Mouse (Mus musculus): ENCODE measurements around the gene Apba1. TPM values are rescaled to one million over a fixed set of nuclear protein-coding genes. Genes with fewer than 3 reads are reported as not detected.

Apba1 gene
- polyA plus RNA-seq, 1 experiment from 2014 or later, result 0.79 TPM

GRCm38 (mm10) chr19:23972881-23973649, 214.4 kb downstream of the Apba1 start:
- no peak overlapping the region for H3K4me2 ChIP-seq (replicated peaks; ENCODE audit: low read depth, low read length)

DNA sequence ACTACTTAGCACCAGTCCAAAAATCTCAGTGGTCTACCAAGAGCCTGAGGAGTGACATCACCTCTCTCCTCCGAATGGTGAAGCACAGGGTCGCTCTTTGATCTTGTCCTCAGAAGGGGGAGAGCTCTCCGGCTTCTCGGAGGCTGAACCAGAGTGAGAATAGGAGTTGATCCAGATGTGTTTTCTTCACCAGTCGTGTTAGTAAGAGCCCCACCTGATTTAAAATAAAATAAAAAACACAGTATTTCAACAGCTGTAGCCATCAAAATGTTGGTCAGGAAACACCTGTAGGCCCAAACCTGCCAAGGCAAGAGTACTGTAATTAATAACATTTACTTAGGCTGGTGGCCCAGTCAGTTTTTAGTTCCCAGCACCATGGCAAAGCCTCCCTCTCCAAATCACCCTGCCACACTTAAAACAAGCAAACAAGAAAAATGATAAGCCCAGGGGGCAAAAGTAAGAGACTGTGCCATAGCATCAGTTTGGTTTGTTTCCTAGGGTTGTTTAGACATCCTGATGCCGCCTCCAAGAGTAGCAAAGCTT, 219.3 kb downstream of the Apba1 start:
- no peak overlapping the region for H3K4me2 ChIP-seq (replicated peaks; ENCODE audit: low read depth, low read length)
- no peak overlapping the region for H3K9ac ChIP-seq (ENCODE audit: low read depth, low read length)
- H3K9me3 ChIP-seq (ENCODE audit: control insufficient read depth, low read length), result no peaks in the 10 kb centered on the region
- no peak overlapping the region for H3K27ac ChIP-seq (ENCODE audit: low read depth, low read length)
- no peaks in the 10 kb centered on the region for H3K27me3 ChIP-seq (ENCODE audit: control insufficient read depth, insufficient read depth, low read length)
- no peak for ATAC-seq (ENCODE audit: low FRiP score, low TSS enrichment)
- H3K4me1 ChIP-seq (ENCODE audit: control insufficient read depth, insufficient read depth, low read length), result peaks cover 5% of the 10 kb centered on the region
- no peaks in the 10 kb centered on the region for H3K36me3 ChIP-seq (ENCODE audit: control insufficient read depth, insufficient read depth, low read length)
- WGBS, result 53% methylated on average over 6 of the region's 6 CpGs
- no peak overlapping the region for H3K4me3 ChIP-seq (ENCODE audit: low read length)

More at GRCm38 (mm10) chr19:23972881-23973649, 214.4 kb downstream of the Apba1 start:
- Histone ChIP-seq H3K9ac (ENCODE audit: low read depth, low read length) (no peak overlapping the region), H3K4me3 (ENCODE audit: low read length) (no peak overlapping the region), H3K27ac (ENCODE audit: low read depth, low read length) (no peak overlapping the region), H3K27me3 (ENCODE audit: control insufficient read depth, insufficient read depth, low read length) (no peaks in the 10 kb centered on the region), H3K9me3 (ENCODE audit: control insufficient read depth, low read length) (no peaks in the 10 kb centered on the region), H3K4me1 (ENCODE audit: control insufficient read depth, insufficient read depth, low read length) (peaks cover 9% of the 10 kb centered on the region), H3K36me3 (ENCODE audit: control insufficient read depth, insufficient read depth, low read length) (no peaks in the 10 kb centered on the region)
- peak; percentile 68 for ATAC-seq (ENCODE audit: low FRiP score, low TSS enrichment)
- WGBS, result 57% methylated on average over 16 of the region's 16 CpGs

DNA sequence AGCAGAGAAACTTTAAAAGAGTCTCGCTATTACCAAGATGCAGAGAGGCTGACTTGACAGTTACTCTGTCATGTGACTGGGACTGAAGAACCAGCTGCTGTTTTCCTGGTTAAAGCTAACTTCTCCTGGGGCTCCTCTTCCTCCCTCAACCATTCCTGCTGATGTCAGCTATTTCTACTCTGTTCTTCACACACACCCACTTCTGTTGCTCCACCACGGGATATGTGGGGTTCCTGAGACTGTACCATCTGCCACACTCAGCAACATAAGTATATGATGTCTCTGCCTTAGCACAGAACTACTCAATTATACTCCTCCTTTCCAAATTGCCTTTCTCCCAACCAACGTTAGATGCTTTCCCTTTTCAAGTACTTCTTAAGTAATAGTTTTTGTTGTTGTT, 221.9 kb downstream of the Apba1 start:
- no peak overlapping the region for H3K27ac ChIP-seq (ENCODE audit: low read depth, low read length)
- H3K9me3 ChIP-seq (ENCODE audit: control insufficient read depth, low read length), result no peaks in the 10 kb centered on the region
- no peak overlapping the region for H3K4me2 ChIP-seq (replicated peaks; ENCODE audit: low read depth, low read length)
- no peaks in the 10 kb centered on the region for H3K36me3 ChIP-seq (ENCODE audit: control insufficient read depth, insufficient read depth, low read length)
- WGBS, result 66% methylated on average over 3 of the region's 3 CpGs
- ATAC-seq (ENCODE audit: low FRiP score, low TSS enrichment), result no peak
- H3K4me1 ChIP-seq (ENCODE audit: control insufficient read depth, insufficient read depth, low read length), result no peaks in the 10 kb centered on the region
- no peaks in the 10 kb centered on the region for H3K27me3 ChIP-seq (ENCODE audit: control insufficient read depth, insufficient read depth, low read length)
- no peak overlapping the region for H3K9ac ChIP-seq (ENCODE audit: low read depth, low read length)
- no peak overlapping the region for H3K4me3 ChIP-seq (ENCODE audit: low read length)

DNA sequence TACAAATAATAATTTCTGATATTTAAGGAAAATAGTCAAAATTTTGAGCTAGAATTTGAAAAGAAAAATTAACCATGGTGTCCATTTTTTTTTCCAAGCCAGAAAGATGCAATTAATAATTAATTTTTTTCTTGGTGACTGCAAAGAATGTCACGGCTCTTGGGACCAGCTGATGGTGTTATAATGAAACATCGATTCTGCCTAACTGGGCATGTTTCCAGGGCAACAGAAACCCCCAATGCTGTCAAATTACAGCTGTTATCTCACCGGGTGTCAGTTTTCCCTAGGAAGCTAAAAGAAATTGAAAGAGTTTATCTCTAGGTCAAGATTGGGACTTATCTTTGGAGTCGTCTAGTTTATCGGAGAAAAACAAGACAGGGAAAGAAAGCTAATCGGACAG, 225.5 kb downstream of the Apba1 start:
- Histone ChIP-seq H3K4me3 (ENCODE audit: low read length) (no peak overlapping the region), H3K27ac (ENCODE audit: low read depth, low read length) (no peak overlapping the region), H3K4me2 (replicated peaks; ENCODE audit: low read depth, low read length) (no peak overlapping the region), H3K9ac (ENCODE audit: low read depth, low read length) (no peak overlapping the region), H3K27me3 (ENCODE audit: control insufficient read depth, insufficient read depth, low read length) (no peaks in the 10 kb centered on the region), H3K36me3 (ENCODE audit: control insufficient read depth, insufficient read depth, low read length) (no peaks in the 10 kb centered on the region), H3K4me1 (ENCODE audit: control insufficient read depth, insufficient read depth, low read length) (no peaks in the 10 kb centered on the region), H3K9me3 (ENCODE audit: control insufficient read depth, low read length) (no peaks in the 10 kb centered on the region)
- 69% methylated on average over 6 of the region's 6 CpGs for WGBS
- no peak for ATAC-seq (ENCODE audit: low FRiP score, low TSS enrichment)

DNA sequence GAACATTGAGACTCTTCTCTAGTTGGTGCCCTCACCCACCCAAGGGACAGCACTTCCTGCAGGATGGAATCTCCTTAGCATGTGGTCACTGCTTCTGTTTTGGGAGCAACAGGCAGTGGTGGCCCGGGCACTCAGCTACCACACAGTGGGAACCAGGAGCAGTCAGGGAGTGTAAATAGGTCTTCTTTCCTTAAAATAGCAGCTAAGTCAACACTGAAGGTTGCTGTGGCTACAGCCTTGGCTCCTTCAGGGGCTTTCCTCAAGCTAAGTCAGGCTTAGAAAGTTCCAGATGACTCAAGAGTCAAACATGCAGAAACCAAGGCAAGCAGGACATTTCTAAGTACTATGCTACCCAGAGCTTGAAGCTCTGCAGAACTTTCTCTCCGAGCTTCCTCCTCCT, 228.6 kb downstream of the Apba1 start:
- Histone ChIP-seq H3K4me2 (replicated peaks; ENCODE audit: low read depth, low read length) (no peak overlapping the region), H3K4me1 (ENCODE audit: control insufficient read depth, insufficient read depth, low read length) (no peaks in the 10 kb centered on the region), H3K27ac (ENCODE audit: low read depth, low read length) (no peak overlapping the region), H3K9me3 (ENCODE audit: control insufficient read depth, low read length) (no peaks in the 10 kb centered on the region), H3K36me3 (ENCODE audit: control insufficient read depth, insufficient read depth, low read length) (no peaks in the 10 kb centered on the region), H3K4me3 (ENCODE audit: low read length) (no peak overlapping the region), H3K9ac (ENCODE audit: low read depth, low read length) (no peak overlapping the region), H3K27me3 (ENCODE audit: control insufficient read depth, insufficient read depth, low read length) (no peaks in the 10 kb centered on the region)
- 58% methylated on average over 2 of the region's 2 CpGs for WGBS
- no peak for ATAC-seq (ENCODE audit: low FRiP score, low TSS enrichment)

DNA sequence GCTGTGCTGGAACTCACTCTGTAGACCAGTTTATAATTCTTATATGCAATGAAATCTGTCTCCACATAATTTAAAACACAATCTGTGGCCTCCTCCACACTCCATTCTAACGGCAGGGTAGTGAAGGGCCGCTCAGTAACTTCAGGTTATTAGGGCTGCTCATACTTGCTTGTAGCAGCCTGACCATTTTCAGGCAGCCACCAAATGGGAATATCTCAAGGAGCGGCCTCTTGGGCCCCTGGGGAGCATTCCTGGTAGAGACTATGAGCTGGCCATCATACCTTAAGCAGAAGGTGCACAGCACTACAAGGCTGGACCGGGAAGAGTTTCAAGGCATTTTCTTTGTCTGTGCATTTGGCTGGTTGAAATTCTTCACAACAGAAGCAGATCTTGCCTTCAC, 229.5 kb downstream of the Apba1 start:
- Histone ChIP-seq H3K9me3 (ENCODE audit: control insufficient read depth, low read length) (no peaks in the 10 kb centered on the region), H3K4me3 (ENCODE audit: low read length) (no peak overlapping the region), H3K4me2 (replicated peaks; ENCODE audit: low read depth, low read length) (no peak overlapping the region), H3K36me3 (ENCODE audit: control insufficient read depth, insufficient read depth, low read length) (no peaks in the 10 kb centered on the region), H3K27me3 (ENCODE audit: control insufficient read depth, insufficient read depth, low read length) (no peaks in the 10 kb centered on the region), H3K27ac (ENCODE audit: low read depth, low read length) (no peak overlapping the region), H3K4me1 (ENCODE audit: control insufficient read depth, insufficient read depth, low read length) (no peaks in the 10 kb centered on the region), H3K9ac (ENCODE audit: low read depth, low read length) (no peak overlapping the region)
- WGBS, result 84% methylated on average over 4 of the region's 4 CpGs
- no peak for ATAC-seq (ENCODE audit: low FRiP score, low TSS enrichment)

- no peaks in the 10 kb centered on the region for H3K4me1 ChIP-seq (ENCODE audit: control insufficient read depth, insufficient read depth, low read length)
- 69% methylated on average over 10 of the region's 10 CpGs for WGBS
- no peaks in the 10 kb centered on the region for H3K27me3 ChIP-seq (ENCODE audit: control insufficient read depth, insufficient read depth, low read length)
- no peak overlapping the region for H3K4me3 ChIP-seq (ENCODE audit: low read length)
- no peaks in the 10 kb centered on the region for H3K9me3 ChIP-seq (ENCODE audit: control insufficient read depth, low read length)
- H3K36me3 ChIP-seq (ENCODE audit: control insufficient read depth, insufficient read depth, low read length), result no peaks in the 10 kb centered on the region
- no peak overlapping the region for H3K27ac ChIP-seq (ENCODE audit: low read depth, low read length)
- H3K9ac ChIP-seq (ENCODE audit: low read depth, low read length), result no peak overlapping the region
- no peak overlapping the region for H3K4me2 ChIP-seq (replicated peaks; ENCODE audit: low read depth, low read length)
- 0 out of 2 replicates have a peak, but pooled peaks have one; percentile 39 for ATAC-seq (ENCODE audit: low FRiP score, low TSS enrichment)
Measured at GRCm38 (mm10) chr19:23995766-23996399, 237.2 kb downstream of the Apba1 start.
